Mouse (Mus musculus) myocyte (in vitro differentiated cells): ENCODE measurements at regions not wholly inside any gene's neighbourhood (a gene's known extent, or its start where the extent isn't known, plus 50 kb on each side); places are given as distances from the start of the nearest gene placed in this dataset.
A peak's percentile ranks its signal among the peaks of the same experiment; 100 is the strongest.

ENCODE experiments used
- H3K27me3 ChIP-seq: one replicate; pipeline ENCODE4 v1.6.1; 2011; ENCODE audit not compliant: control insufficient read depth, insufficient read depth, insufficient read length
- H3K36me3 ChIP-seq: one replicate; pipeline ENCODE4 v1.6.1; 2011; ENCODE audit not compliant: control insufficient read depth, insufficient read depth
- H3K4me2 ChIP-seq: one replicate; pipeline ENCODE4 v1.6.1; 2011; ENCODE audit warnings: low read depth, control low read depth
- H3K4me3 ChIP-seq: one replicate; pipeline ENCODE4 v1.5.1; 2011; ENCODE audit warnings: mild to moderate bottlenecking, control low read depth, moderate library complexity
- H3K79me2 ChIP-seq: one replicate; pipeline ENCODE4 v1.6.1; 2011; ENCODE audit not compliant: control insufficient read depth, insufficient read depth
- H3ac ChIP-seq: one replicate; pipeline ENCODE4 v1.6.1; 2011; ENCODE audit not compliant: control insufficient read depth, insufficient read length
- CEBPB ChIP-seq: IDR thresholded peaks from 2 replicates; pipeline ENCODE4 v1.6.1; 2011; ENCODE audit warnings: mild to moderate bottlenecking, moderate library complexity; ENCODE audit not compliant: poor library complexity, insufficient read depth, severe bottlenecking
- E2F4 ChIP-seq: IDR thresholded peaks from one replicate; pipeline ENCODE4 v1.6.1; 2011; ENCODE audit warnings: mild to moderate bottlenecking, control low read depth, moderate library complexity; ENCODE audit not compliant: insufficient read depth
- MAX ChIP-seq: IDR thresholded peaks from one replicate; pipeline ENCODE4 v1.6.1; 2011; ENCODE audit warnings: low read depth, mild to moderate bottlenecking, control low read depth
- MYOD1 ChIP-seq, 3 experiments: IDR thresholded peaks; one replicate each; pipeline ENCODE4 v1.6.1; 2011; ENCODE audit warnings: control low read depth in 2 of 3, low read depth in 2 of 3, mild to moderate bottlenecking in 2 of 3, moderate library complexity in 1 of 3; ENCODE audit not compliant: insufficient read length in 2 of 3, control insufficient read depth in 1 of 3
- MYOG ChIP-seq, 3 experiments: IDR thresholded peaks; one replicate each; pipeline ENCODE4 v1.6.1; 2011; ENCODE audit warnings: control low read depth in 2 of 3, low read depth in 2 of 3, mild to moderate bottlenecking in 2 of 3; ENCODE audit not compliant: insufficient read length in 2 of 3, control insufficient read depth in 1 of 3, insufficient read depth in 1 of 3
- POLR2A ChIP-seq: IDR thresholded peaks from one replicate; pipeline ENCODE4 v1.6.1; 2011; ENCODE audit warnings: low read depth, mild to moderate bottlenecking, control low read depth, moderate library complexity; ENCODE audit not compliant: insufficient read length
- POLR2AphosphoS2 ChIP-seq: IDR thresholded peaks from one replicate; pipeline ENCODE4 v1.6.1; 2011; ENCODE audit warnings: low read depth, control low read depth; ENCODE audit not compliant: insufficient read length
- REST ChIP-seq: IDR thresholded peaks from one replicate; pipeline ENCODE4 v1.6.1; 2011; ENCODE audit warnings: mild to moderate bottlenecking, control low read depth, moderate library complexity; ENCODE audit not compliant: insufficient read depth, insufficient read length
- SRF ChIP-seq: IDR thresholded peaks from one replicate; pipeline ENCODE4 v1.6.1; 2011; ENCODE audit warnings: low read depth; ENCODE audit not compliant: control insufficient read depth, insufficient read length
- TCF12 ChIP-seq: IDR thresholded peaks from one replicate; pipeline ENCODE4 v1.6.1; 2011; ENCODE audit warnings: mild to moderate bottlenecking, control low read depth; ENCODE audit not compliant: poor library complexity, insufficient read depth, severe bottlenecking
- TCF3 ChIP-seq: IDR thresholded peaks from one replicate; pipeline ENCODE4 v1.6.1; 2011; ENCODE audit warnings: low read depth, control low read depth; ENCODE audit not compliant: insufficient read length
- USF1 ChIP-seq: IDR thresholded peaks from one replicate; pipeline ENCODE4 v1.6.1; 2011; ENCODE audit warnings: low read depth, mild to moderate bottlenecking, control low read depth, moderate library complexity

- no peaks in the 10 kb centered on the region for H3K79me2 ChIP-seq
- TF ChIP-seq SRF: no peak
- TF ChIP-seq TCF3: no peak
- no peak for TF ChIP-seq REST
- no peak for TF ChIP-seq MYOD1 (IDR thresholded peaks at IDR 0.05; ENCODE audit: control insufficient read depth in 1 of 3, insufficient read length in 2 of 3, low read depth in 2 of 3)
- no peak for TF ChIP-seq USF1
- no peak for TF ChIP-seq MAX
- no peak for TF ChIP-seq MYOG (IDR thresholded peaks at IDR 0.05; ENCODE audit: control insufficient read depth in 1 of 3, insufficient read depth in 1 of 3, insufficient read length in 2 of 3, low read depth in 2 of 3)
- TF ChIP-seq E2F4: no peak
- no peak for TF ChIP-seq CEBPB
- no peak for TF ChIP-seq POLR2AphosphoS2
- TF ChIP-seq TCF12: no peak
- no peak for TF ChIP-seq POLR2A
- H3K36me3 ChIP-seq: no peaks in the 10 kb centered on the region
- peak overlapping the region; percentile 40 for H3K4me2 ChIP-seq
- H3ac ChIP-seq: no peak overlapping the region
- no peaks in the 10 kb centered on the region for H3K27me3 ChIP-seq
- no peak overlapping the region for H3K4me3 ChIP-seq
These were observed 271.2 kb downstream of the Mreg start for GRCm38 (mm10) chr1:71940900-71941299.

- Histone ChIP-seq H3K4me2 (no peak overlapping the region), H3K36me3 (no peaks in the 10 kb centered on the region)
- TF ChIP-seq TCF12: no peak
- no peak for TF ChIP-seq MYOD1 (IDR thresholded peaks at IDR 0.05; ENCODE audit: control insufficient read depth in 1 of 3, insufficient read length in 2 of 3, low read depth in 2 of 3)
- TF ChIP-seq CEBPB: peak; percentile 57; the same call in 1 of the 2 replicates
These were observed 273.6 kb downstream of the Mreg start for GRCm38 (mm10) chr1:71938323-71939007.

GRCm38 (mm10) chr1:71937922-71938321 lies 274.2 kb downstream of the Mreg start:
- Histone ChIP-seq H3K4me3 (no peak overlapping the region), H3K79me2 (no peaks in the 10 kb centered on the region), H3ac (no peak overlapping the region), H3K4me2 (no peak overlapping the region), H3K27me3 (no peaks in the 10 kb centered on the region), H3K36me3 (no peaks in the 10 kb centered on the region)
- TF ChIP-seq TCF12 (no peak), USF1 (no peak)

More at GRCm38 (mm10) chr1:71938323-71939007, 273.6 kb downstream of the Mreg start:
- no peak overlapping the region for H3ac ChIP-seq
- H3K79me2 ChIP-seq: no peaks in the 10 kb centered on the region
- no peak overlapping the region for H3K4me3 ChIP-seq
- no peaks in the 10 kb centered on the region for H3K27me3 ChIP-seq

GRCm38 (mm10) chr1:71937168-71937567 lies 274.9 kb downstream of the Mreg start:
- TF ChIP-seq POLR2AphosphoS2 (no peak), SRF (no peak), MYOG (IDR thresholded peaks at IDR 0.05; ENCODE audit: control insufficient read depth in 1 of 3, insufficient read depth in 1 of 3, insufficient read length in 2 of 3, low read depth in 2 of 3) (no peak), MAX (no peak), CEBPB (no peak), TCF12 (no peak), E2F4 (no peak), REST (no peak), USF1 (no peak), POLR2A (no peak), MYOD1 (IDR thresholded peaks at IDR 0.05; ENCODE audit: control insufficient read depth in 1 of 3, insufficient read length in 2 of 3, low read depth in 2 of 3) (no peak), TCF3 (no peak)

GRCm38 (mm10) chr1:71936501-71937129 lies 275.5 kb downstream of the Mreg start:
- no peak overlapping the region for H3ac ChIP-seq
- no peaks in the 10 kb centered on the region for H3K79me2 ChIP-seq
- H3K4me3 ChIP-seq: no peak overlapping the region
- no peak overlapping the region for H3K4me2 ChIP-seq
- H3K36me3 ChIP-seq: no peaks in the 10 kb centered on the region
- TF ChIP-seq MYOG (IDR thresholded peaks at IDR 0.05; ENCODE audit: control insufficient read depth in 1 of 3, insufficient read depth in 1 of 3, insufficient read length in 2 of 3, low read depth in 2 of 3) (no peak), TCF3 (no peak)
- no peaks in the 10 kb centered on the region for H3K27me3 ChIP-seq

More at GRCm38 (mm10) chr1:71937168-71937567, 274.9 kb downstream of the Mreg start:
- Histone ChIP-seq H3ac (no peak overlapping the region), H3K4me2 (no peak overlapping the region), H3K79me2 (no peaks in the 10 kb centered on the region), H3K36me3 (no peaks in the 10 kb centered on the region), H3K27me3 (no peaks in the 10 kb centered on the region), H3K4me3 (no peak overlapping the region)
